Mouse (Mus musculus) central nervous system, embryonic 11.5 days (tissue): ENCODE measurements around the gene Mpzl1. TPM values are rescaled to one million over a fixed set of nuclear protein-coding genes. Genes with fewer than 3 reads are reported as not detected.

Experiments
- polyA plus RNA-seq: library from polyadenylated mRNA; depleted of rRNA; stranded (reverse); fragments of >200 nt; gene quantifications from 2 replicates; pipeline ENCODE4 v1.2.3, GENCODE M21; 2012; rRNA removed

Gene Mpzl1
- polyA plus RNA-seq = 74.0 and 126 TPM in 2 replicates

DNA sequence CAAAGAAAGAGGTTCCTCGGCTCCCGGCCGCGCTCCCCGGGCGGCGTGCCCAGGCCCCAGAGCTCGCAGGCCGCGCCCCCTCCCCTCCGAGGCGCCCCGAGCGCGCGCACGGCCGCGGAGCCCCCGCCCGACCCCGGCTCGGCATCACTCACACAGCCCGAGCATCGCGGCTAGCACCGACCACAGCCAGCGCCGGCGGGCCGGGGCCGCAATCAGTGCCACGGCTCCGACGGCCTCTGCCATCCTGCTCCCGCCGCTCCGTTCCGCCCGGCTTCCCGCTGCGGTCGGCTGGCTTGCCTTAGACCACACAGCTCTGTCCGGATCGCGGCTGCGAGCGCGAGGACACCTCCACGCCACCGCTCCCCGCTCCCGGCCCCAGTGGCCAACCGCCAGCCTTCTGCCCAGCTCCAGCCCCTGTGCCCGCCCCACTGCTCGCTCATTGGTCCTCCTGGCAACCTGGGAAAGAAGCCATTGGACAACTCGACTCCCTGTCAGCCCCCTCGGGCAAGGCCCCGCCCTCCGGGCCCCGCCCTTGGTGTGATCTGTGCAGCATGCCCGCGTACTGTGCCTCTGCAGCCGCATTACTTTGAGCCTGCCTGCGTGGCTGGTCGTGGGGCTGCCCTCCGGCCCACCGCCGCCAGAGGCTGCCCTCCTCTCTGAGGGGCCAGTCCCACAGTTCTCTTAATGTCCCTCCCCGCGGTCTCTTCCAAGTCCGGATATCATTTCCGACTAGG, at the start of gene Mpzl1:
Gene Mpzl1, minus strand, starts transcription at position 388 of the 734 bp plus-strand sequence.

Other genes starting within 250 kb of the Mpzl1 start
- gene Dcaf6, start 174.1 kb downstream of the Mpzl1 start, polyA plus RNA-seq = 17.3 and 22.1 TPM in 2 replicates
- gene Mpc2, start 173.9 kb downstream of the Mpzl1 start, polyA plus RNA-seq = 43.0 and 45.7 TPM in 2 replicates
- 0.05 TPM in 1 of 2 replicates, not detected in the other for gene Adcy10, start 149.4 kb downstream of the Mpzl1 start, polyA plus RNA-seq
- 7.4 and 14.3 TPM in 2 replicates for gene Rcsd1, start 75.2 kb upstream of the Mpzl1 start, polyA plus RNA-seq
- gene Creg1, start 129.2 kb upstream of the Mpzl1 start, polyA plus RNA-seq = 22.9 and 23.4 TPM in 2 replicates
- 0.94 and 0.96 TPM in 2 replicates for gene Cd247, start 154.1 kb upstream of the Mpzl1 start, polyA plus RNA-seq